Mouse (Mus musculus): ENCODE results near the gene Pcsk5. TPM values are rescaled to one million over a fixed set of nuclear protein-coding genes. Genes with fewer than 3 reads are reported as not detected.

Pcsk5 gene
- polyA plus RNA-seq, 1 experiment from 2014 or later, result 7.7 TPM

DNA sequence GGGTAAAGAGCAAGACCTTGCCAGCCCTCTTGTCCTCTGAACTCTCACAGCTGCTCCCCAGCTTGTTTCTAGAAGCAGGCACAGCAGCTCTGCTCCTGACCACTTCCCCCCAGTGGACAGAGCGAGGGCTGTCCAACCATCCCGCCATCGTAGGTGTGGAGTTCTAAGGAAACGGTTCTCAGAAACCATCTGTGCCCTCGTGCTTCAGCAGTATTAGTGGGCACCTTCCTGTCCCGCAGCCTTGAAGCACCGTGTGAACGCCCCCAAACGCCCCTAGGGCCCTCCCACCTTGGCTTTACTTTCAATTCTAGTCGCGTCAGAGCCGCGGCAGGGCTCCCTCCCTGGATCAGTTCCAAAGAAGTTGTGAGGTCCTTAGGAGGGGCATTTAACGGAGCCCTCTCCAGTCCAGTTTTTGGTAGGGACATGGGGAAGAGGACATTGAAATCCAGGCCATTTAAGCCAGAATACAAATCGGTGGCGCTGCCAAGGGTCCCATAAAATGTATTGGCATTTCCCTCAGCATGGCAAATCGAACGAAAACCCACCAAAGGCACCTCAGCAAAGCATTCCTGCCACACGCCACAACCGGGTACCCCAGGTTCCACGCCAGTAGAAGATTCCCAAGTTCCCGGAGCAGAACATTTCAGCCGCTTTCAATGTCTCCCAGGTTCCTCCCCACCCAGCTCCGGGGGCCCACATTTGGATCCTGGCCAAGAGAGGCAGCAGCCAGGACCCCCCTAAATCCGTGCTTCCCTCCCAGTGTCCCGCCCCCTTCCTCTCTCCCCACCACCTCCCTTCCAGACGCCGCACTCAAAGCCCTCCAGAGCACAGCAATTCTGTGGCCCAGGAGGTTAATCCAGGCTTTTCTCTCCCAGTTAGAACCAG is 1.5 kb downstream of the Pcsk5 start:
- ATAC-seq (replicated peaks), result peak; percentile 5
- Histone ChIP-seq H3K9me3 (no peaks in the 10 kb centered on the region), H3K4me2 (replicated peaks) (peak overlapping the region; percentile 92), H3K27me3 (no peaks in the 10 kb centered on the region), H3K36me3 (no peaks in the 10 kb centered on the region), H3K4me1 (peaks cover 21% of the 10 kb centered on the region), H3K4me3 (peak overlapping the region; percentile 75), H3K27ac (replicated peaks) (no peak overlapping the region), H3K9ac (replicated peaks) (peak overlapping the region; percentile 66)
- under 1% methylated on average over 28 of the region's 28 CpGs for WGBS

DNA sequence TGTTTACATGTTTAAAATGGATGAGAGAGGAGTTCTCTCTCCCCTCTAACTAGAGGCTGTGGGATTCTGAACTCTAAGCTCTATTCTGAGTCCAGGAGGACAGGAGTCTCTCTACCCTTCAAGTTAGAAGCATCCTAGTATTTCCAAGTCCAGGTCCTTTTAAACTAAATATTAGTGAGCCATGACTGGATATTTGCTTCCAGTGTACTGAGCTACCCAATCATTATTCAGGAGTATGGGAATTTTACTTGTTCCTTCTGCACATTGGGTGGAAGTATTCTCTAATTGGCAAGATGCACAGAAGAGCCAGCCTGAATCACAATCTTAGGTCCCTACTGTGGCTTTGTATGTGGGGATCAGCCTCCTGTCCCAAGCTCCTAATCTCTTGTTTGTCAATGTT is 2.5 kb downstream of the Pcsk5 start:
- ATAC-seq (replicated peaks), result no peak
- Histone ChIP-seq H3K27me3 (no peaks in the 10 kb centered on the region), H3K9ac (replicated peaks) (no peak overlapping the region), H3K4me3 (peak overlapping the region; percentile 75), H3K4me2 (replicated peaks) (peak overlapping the region; percentile 92), H3K27ac (replicated peaks) (no peak overlapping the region), H3K4me1 (peaks cover 21% of the 10 kb centered on the region), H3K9me3 (no peaks in the 10 kb centered on the region), H3K36me3 (no peaks in the 10 kb centered on the region)

DNA sequence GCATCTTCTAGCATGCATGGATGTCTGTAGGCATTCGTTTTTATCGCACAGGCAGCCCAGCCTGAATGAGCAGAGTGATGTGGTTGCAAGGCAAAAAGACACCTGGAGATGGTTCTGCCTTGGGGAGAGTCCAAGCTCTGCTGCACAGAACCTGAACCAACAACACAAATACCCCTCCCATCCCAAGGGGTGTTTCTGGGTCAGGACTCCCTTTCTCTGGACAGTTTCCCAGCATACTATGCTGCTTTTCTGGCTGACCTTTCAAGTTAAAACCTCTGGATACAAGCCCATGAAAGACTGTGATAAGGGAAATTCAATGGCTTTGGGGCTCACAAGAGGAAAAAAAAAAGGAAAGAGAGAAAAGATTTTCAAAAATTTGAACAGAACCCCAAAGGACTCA is 6.1 kb downstream of the Pcsk5 start:
- H3K27me3 ChIP-seq, result no peaks in the 10 kb centered on the region
- no peak for ATAC-seq (replicated peaks)
- H3K4me1 ChIP-seq, result peaks cover 11% of the 10 kb centered on the region
- H3K27ac ChIP-seq (replicated peaks), result no peak overlapping the region
- no peak overlapping the region for H3K4me2 ChIP-seq (replicated peaks)
- H3K4me3 ChIP-seq, result no peak overlapping the region
- H3K9me3 ChIP-seq, result no peaks in the 10 kb centered on the region
- WGBS, result 90% methylated on average over 2 of the region's 2 CpGs
- H3K36me3 ChIP-seq, result no peaks in the 10 kb centered on the region
- no peak overlapping the region for H3K9ac ChIP-seq (replicated peaks)

DNA sequence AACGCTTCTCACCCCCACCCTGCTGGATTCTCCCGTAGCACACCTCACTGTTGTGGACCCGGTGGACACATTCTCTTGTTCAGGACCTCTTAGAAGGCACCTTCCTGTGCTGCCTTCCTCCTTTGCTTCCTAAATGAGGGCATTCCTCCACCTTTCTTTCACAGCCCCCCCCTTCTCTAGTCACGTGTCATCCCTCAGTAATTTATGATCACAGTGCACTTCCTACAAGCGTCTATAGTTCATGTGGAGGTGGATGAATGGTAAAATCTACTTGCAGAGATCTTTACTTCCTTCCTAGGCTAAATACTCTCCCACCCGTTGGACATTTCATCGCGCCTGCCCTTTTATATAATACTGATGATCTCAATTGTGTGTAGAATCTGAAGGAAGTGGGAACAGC is 9.0 kb downstream of the Pcsk5 start:
- 81% methylated on average over 8 of the region's 8 CpGs for WGBS
- no peaks in the 10 kb centered on the region for H3K9me3 ChIP-seq
- no peak overlapping the region for H3K4me3 ChIP-seq
- no peaks in the 10 kb centered on the region for H3K27me3 ChIP-seq
- no peak for ATAC-seq (replicated peaks)
- no peak overlapping the region for H3K27ac ChIP-seq (replicated peaks)
- H3K36me3 ChIP-seq, result no peaks in the 10 kb centered on the region
- H3K9ac ChIP-seq (replicated peaks), result no peak overlapping the region
- no peaks in the 10 kb centered on the region for H3K4me1 ChIP-seq
- H3K4me2 ChIP-seq (replicated peaks), result no peak overlapping the region

DNA sequence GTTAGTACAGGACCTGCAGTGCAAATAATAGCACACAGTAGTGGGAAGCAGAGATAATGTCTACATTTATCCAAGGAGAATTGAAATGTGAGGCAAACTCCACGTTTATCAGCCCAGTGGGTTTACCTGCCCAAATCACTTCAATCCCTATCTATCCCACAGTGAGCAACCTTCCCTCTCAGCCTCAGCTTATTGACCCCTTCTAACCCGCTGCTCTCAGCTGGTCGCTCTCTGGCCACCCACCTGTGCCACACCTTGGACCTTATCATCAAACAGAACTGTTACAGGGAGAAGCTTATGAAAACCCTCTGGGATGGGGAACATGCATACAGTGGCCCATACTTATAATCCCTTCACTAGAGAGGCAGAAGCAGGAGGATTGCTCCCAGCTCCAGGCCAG is 10.7 kb downstream of the Pcsk5 start:
- WGBS, result 77% methylated on average over 3 of the region's 3 CpGs
- ATAC-seq (replicated peaks), result no peak
- Histone ChIP-seq H3K4me2 (replicated peaks) (no peak overlapping the region), H3K27ac (replicated peaks) (no peak overlapping the region), H3K9me3 (no peaks in the 10 kb centered on the region), H3K9ac (replicated peaks) (no peak overlapping the region), H3K4me3 (no peak overlapping the region), H3K36me3 (no peaks in the 10 kb centered on the region), H3K27me3 (no peaks in the 10 kb centered on the region), H3K4me1 (no peaks in the 10 kb centered on the region)

DNA sequence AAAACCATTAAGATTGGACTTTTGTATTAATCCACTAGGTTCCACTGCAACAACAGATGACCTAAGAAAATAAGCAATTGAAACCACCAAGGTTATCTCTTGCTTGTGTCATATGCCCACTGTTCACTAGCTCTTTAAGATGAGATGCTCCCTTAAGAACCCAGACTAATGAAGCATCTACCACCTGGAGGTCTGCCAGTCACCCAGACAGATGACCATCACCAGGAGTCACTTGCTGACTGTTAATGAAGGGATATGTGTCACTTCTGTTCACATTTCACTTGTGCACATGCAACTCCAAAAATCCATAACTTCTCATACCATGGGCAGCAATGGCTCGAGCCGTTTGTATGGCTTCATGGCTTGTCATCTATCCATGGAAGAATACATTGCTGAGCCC is 17.4 kb downstream of the Pcsk5 start:
- no peak for ATAC-seq (replicated peaks)
- 97% methylated on average over 2 of the region's 2 CpGs for WGBS
- H3K9ac ChIP-seq (replicated peaks), result no peak overlapping the region

DNA sequence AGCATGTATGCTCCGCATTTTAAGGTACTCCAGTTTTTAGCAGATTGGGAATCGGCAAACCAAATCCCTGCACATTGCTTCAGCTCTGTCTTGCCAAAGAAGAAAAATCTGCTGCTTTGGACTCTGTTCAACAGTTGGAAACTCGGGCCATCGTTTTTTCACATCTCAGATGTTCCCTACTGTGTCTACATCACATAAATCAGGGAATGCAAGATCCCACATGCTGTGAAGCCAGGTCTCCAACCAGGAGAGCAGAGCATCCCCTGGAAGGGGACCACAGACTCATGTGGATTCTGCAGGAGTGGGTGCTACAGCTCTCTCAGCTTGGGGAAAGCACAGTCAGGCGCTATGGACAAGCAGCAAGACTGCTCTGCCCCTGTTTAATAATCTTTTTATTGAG is 18.4 kb downstream of the Pcsk5 start:
- Histone ChIP-seq H3K9me3 (no peaks in the 10 kb centered on the region), H3K36me3 (no peaks in the 10 kb centered on the region), H3K4me1 (no peaks in the 10 kb centered on the region), H3K27ac (replicated peaks) (peak overlapping the region; percentile 48; the same call in 1 of the 2 replicates), H3K4me3 (no peak overlapping the region), H3K4me2 (replicated peaks) (no peak overlapping the region), H3K9ac (replicated peaks) (no peak overlapping the region), H3K27me3 (no peaks in the 10 kb centered on the region)
- ATAC-seq (replicated peaks), result peak; percentile 48; the same call in 1 of the 2 replicates
- WGBS, result 67% methylated on average over 5 of the region's 5 CpGs

More for the DNA sequence above, 17.4 kb downstream of the Pcsk5 start:
- Histone ChIP-seq H3K36me3 (no peaks in the 10 kb centered on the region), H3K27me3 (no peaks in the 10 kb centered on the region), H3K27ac (replicated peaks) (no peak overlapping the region), H3K9me3 (no peaks in the 10 kb centered on the region), H3K4me3 (no peak overlapping the region), H3K4me2 (replicated peaks) (no peak overlapping the region), H3K4me1 (no peaks in the 10 kb centered on the region)

DNA sequence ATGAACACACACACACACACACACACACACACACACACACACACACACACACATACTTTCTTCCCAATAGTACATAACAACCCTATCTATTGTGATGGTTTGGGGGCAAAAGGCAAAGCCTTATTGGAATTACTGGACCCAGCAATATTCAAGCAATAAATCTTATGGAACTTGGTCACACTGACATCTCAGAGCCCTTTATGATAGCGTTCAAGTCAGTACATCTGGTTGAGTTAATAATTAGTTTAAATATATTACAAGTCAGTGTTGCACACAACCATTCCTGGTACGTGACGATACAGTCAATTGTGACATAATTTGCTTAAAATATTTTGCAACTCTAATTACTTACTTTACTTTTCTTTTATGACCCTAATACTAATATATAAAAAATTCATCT is 22.4 kb downstream of the Pcsk5 start:
- Histone ChIP-seq H3K27me3 (no peaks in the 10 kb centered on the region), H3K9ac (replicated peaks) (no peak overlapping the region), H3K9me3 (no peaks in the 10 kb centered on the region), H3K27ac (replicated peaks) (no peak overlapping the region), H3K4me2 (replicated peaks) (no peak overlapping the region), H3K4me1 (0 out of 2 replicates have a peak, but pooled peaks cover 4% of the 10 kb centered on the region), H3K36me3 (no peaks in the 10 kb centered on the region), H3K4me3 (no peak overlapping the region)
- WGBS, result 90% methylated on average over 3 of the region's 3 CpGs
- no peak for ATAC-seq (replicated peaks)

DNA sequence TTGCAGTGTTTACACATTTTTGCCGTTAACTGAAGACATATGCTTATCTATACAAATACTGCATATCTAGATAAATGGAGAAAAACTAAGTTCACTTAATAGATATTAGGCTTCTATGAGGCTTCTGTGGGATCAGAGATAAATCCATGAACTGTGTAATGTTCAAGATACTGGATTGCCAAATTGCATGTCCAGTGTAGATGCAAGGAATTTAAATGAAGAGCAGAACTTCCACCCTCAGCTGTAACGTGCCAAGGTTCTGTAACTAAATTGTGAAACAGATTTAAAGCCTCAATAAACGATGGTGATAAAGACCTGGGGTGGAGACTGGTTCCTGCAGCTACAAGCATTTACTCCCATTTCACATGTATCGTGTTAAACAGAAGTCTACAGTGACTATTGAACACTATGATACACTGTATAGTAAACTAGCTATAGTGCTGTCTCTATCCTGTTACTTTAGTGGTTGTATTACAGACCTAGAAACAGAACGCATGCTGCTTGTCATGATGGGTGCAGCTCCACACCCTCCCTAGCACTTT is 23.9 kb downstream of the Pcsk5 start:
- no peak for ATAC-seq (replicated peaks)
- Histone ChIP-seq H3K4me3 (no peak overlapping the region), H3K27ac (replicated peaks) (no peak overlapping the region), H3K9me3 (no peaks in the 10 kb centered on the region), H3K4me1 (0 out of 2 replicates have a peak, but pooled peaks cover 4% of the 10 kb centered on the region), H3K27me3 (no peaks in the 10 kb centered on the region), H3K4me2 (replicated peaks) (no peak overlapping the region), H3K9ac (replicated peaks) (no peak overlapping the region), H3K36me3 (no peaks in the 10 kb centered on the region)
- 88% methylated on average over 5 of the region's 5 CpGs for WGBS

DNA sequence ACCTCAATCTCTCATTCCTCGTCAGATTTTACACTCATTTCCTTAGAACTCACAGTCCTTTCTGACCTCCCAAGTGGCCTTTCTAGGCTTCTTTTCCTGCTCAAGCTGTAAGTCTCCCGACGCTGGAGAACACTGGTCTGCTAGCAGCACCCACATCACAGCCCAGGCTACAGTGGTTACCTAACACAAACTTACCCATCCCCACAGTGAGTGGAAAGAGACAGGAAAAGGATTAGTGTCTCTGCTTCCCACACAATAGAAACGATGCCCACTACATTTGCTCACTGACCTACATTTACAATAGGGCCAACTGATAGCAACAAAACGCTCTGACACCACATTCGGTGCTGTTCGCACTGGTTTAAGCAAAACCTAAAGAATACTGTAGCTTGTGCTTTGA is 24.8 kb downstream of the Pcsk5 start:
- Histone ChIP-seq H3K27me3 (no peaks in the 10 kb centered on the region), H3K36me3 (no peaks in the 10 kb centered on the region), H3K9ac (replicated peaks) (no peak overlapping the region), H3K27ac (replicated peaks) (no peak overlapping the region), H3K4me2 (replicated peaks) (no peak overlapping the region), H3K4me3 (no peak overlapping the region), H3K4me1 (0 out of 2 replicates have a peak, but pooled peaks cover 4% of the 10 kb centered on the region), H3K9me3 (no peaks in the 10 kb centered on the region)
- no peak for ATAC-seq (replicated peaks)
- 76% methylated on average over 7 of the region's 7 CpGs for WGBS

DNA sequence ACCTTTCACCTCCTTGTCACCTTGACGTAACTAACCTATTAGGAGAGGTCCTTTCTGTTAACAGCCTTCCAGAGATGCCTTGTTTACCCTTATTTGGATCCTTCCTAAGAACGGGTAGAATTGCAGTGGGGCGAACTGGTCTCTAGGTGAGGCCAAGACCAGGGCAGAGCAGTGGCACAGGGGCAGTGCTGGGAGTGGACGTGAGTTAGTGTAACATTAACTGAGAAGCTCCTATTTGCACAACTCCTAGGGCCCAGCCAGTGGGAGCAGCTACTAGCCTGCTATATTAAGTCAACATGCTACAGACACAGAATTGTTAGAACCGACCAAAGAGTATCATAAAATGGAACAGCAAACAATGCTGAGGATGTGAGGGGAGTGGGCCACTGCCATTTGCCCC is 30.8 kb downstream of the Pcsk5 start:
- WGBS, result 89% methylated on average over 5 of the region's 5 CpGs
- H3K27ac ChIP-seq (replicated peaks), result no peak overlapping the region
- no peak for ATAC-seq (replicated peaks)
- H3K4me3 ChIP-seq, result no peak overlapping the region
- H3K9me3 ChIP-seq, result no peaks in the 10 kb centered on the region
- H3K36me3 ChIP-seq, result no peaks in the 10 kb centered on the region
- H3K4me2 ChIP-seq (replicated peaks), result no peak overlapping the region
- H3K4me1 ChIP-seq, result 0 out of 2 replicates have a peak, but pooled peaks cover 4% of the 10 kb centered on the region
- H3K27me3 ChIP-seq, result no peaks in the 10 kb centered on the region
- H3K9ac ChIP-seq (replicated peaks), result no peak overlapping the region

DNA sequence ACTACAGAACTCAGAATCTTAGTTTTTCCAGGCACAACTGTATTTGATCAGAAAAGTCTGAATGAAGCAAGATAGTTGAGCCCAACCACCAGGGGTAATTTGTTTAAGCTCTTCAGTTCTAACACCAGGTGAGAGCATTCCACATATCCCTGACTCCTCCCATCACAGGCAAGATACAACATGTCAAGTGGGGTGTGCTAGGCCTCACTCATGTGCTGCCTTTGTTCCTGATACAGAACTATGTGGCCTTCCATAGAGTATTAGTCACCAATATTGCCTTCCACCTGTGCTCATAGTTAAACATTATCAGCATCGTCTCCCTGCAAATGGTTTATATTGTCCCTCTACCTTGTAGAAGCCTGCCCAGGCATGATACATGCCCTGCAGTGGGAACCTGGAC is 36.6 kb downstream of the Pcsk5 start:
- no peak overlapping the region for H3K4me3 ChIP-seq
- H3K27ac ChIP-seq (replicated peaks), result no peak overlapping the region
- no peaks in the 10 kb centered on the region for H3K9me3 ChIP-seq
- 92% methylated on average over 1 of the region's 1 CpGs for WGBS
- H3K4me1 ChIP-seq, result 0 out of 2 replicates have a peak, but pooled peaks cover 6% of the 10 kb centered on the region
- no peak overlapping the region for H3K9ac ChIP-seq (replicated peaks)
- H3K36me3 ChIP-seq, result no peaks in the 10 kb centered on the region
- ATAC-seq (replicated peaks), result no peak
- no peaks in the 10 kb centered on the region for H3K27me3 ChIP-seq
- H3K4me2 ChIP-seq (replicated peaks), result no peak overlapping the region
